Comparison of ENCODE assay signal across 26 mouse cellular contexts in the genomic region with DNA sequence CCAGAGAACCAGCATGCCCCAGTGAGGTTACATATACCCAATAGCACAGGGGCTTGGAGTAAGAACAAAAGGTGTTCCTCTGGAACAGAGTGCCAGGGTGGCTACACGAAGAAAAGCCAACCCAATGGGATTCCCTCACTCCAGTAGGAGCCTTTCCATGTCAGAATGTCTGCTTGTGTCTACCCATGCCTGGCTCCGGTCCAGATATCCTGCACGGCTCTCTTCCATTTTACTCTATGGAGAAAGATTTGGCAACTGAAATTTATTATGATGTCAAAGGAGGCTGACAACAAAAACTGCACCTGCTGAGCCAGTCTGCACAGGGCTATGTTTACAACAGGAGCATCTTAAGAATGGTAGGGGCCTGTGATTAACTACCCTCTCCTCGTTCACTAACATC.
DNase-seq lines count a peak whose midpoint lies in the region; ATAC-seq and TF ChIP-seq lines count a peak whose summit lies in the region.
"Had no signal": no experiment of that assay in that cellular context is flagged by ENCODE, and none has a peak within 500 bp of the region (broad histone marks: within the 10 kb centered on the region; RNA-seq: fewer than 3 reads in every experiment).

No protein-coding gene starts in this region.

- WGBS in hindbrain, postnatal 0 days: 44% methylated on average over 4 of the region's 4 CpGs
- 50% methylated on average over 4 of the region's 4 CpGs for WGBS in hindbrain, embryonic 16.5 days

- no peak for TF ChIP-seq CTCF in hindbrain, postnatal 0 days (IDR thresholded peaks at IDR 0.05; ENCODE audit: low read depth)
- no peak for TF ChIP-seq CTCF in brain, embryonic 14.5 days (IDR thresholded peaks at IDR 0.05; ENCODE audit: borderline replicate concordance, extremely low read depth, insufficient read depth, insufficient read length)

- no peak overlapping the region for H3K4me2 ChIP-seq in hindbrain, postnatal 0 days (ENCODE audit: low read depth, low read length)
- no peak overlapping the region for H3K4me2 ChIP-seq in hindbrain, embryonic 16.5 days (ENCODE audit: low read length)
- H3K4me2 ChIP-seq: heart, embryonic 13.5 days; hindbrain, embryonic 15.5 days; intestine, embryonic 15.5 days; limb, embryonic 13.5 days; liver, embryonic 11.5 days; lung, embryonic 15.5 days; midbrain, embryonic 12.5 days; neural tube, embryonic 13.5 days had no signal

- 0 out of 2 replicates have a peak, but pooled peaks cover 7% of the 10 kb centered on the region for H3K4me1 ChIP-seq in hindbrain, postnatal 0 days (ENCODE audit: insufficient read depth, low read length)
- H3K4me1 ChIP-seq in hindbrain, embryonic 16.5 days (ENCODE audit: control insufficient read depth, insufficient read depth, low read depth, low read length): no peaks in the 10 kb centered on the region
- H3K4me1 ChIP-seq: intestine, embryonic 15.5 days; lung, embryonic 15.5 days had no signal

- H3K9ac ChIP-seq in hindbrain, postnatal 0 days (replicated peaks; ENCODE audit: low read length): no peak overlapping the region
- no peak overlapping the region for H3K9ac ChIP-seq in hindbrain, embryonic 16.5 days (ENCODE audit: low read depth, low read length)
- H3K9ac ChIP-seq: heart, embryonic 13.5 days; hindbrain, embryonic 15.5 days; intestine, embryonic 15.5 days; limb, embryonic 13.5 days; lung, embryonic 15.5 days; midbrain, embryonic 12.5 days; neural tube, embryonic 13.5 days had no signal

- ATAC-seq in hindbrain, postnatal 0 days: no peak
- no peak for ATAC-seq in hindbrain, embryonic 16.5 days
- ATAC-seq: CD4-positive, CD25-positive, alpha-beta regulatory T cell, adult 4 months; intestine, embryonic 15.5 days had no signal

- TF ChIP-seq POLR2A in brain, embryonic 14.5 days (IDR thresholded peaks at IDR 0.05; ENCODE audit: borderline replicate concordance, extremely low read depth, insufficient read depth, insufficient read length, poor library complexity, severe bottlenecking): no peak

- H3K4me3 ChIP-seq in hindbrain, postnatal 0 days (ENCODE audit: low read length): no peak overlapping the region
- no peak overlapping the region for H3K4me3 ChIP-seq in hindbrain, embryonic 16.5 days (ENCODE audit: low read length)
- H3K4me3 ChIP-seq: erythroblast, embryonic 14.5 days; heart, embryonic 13.5 days; hindbrain, embryonic 10.5 days; hindbrain, embryonic 15.5 days; intestine, embryonic 15.5 days; limb, embryonic 13.5 days; lung, embryonic 15.5 days; midbrain, embryonic 12.5 days; neural tube, embryonic 13.5 days had no signal

- no peaks in the 10 kb centered on the region for H3K9me3 ChIP-seq in hindbrain, postnatal 0 days (ENCODE audit: low read length)
- H3K9me3 ChIP-seq in hindbrain, embryonic 16.5 days (ENCODE audit: control insufficient read depth, low read length): no peaks in the 10 kb centered on the region
- H3K9me3 ChIP-seq: heart, embryonic 13.5 days; hindbrain, embryonic 10.5 days; hindbrain, embryonic 15.5 days; intestine, embryonic 15.5 days; limb, embryonic 13.5 days; lung, embryonic 15.5 days; midbrain, embryonic 12.5 days; neural tube, embryonic 13.5 days had no signal

- no peaks in the 10 kb centered on the region for H3K36me3 ChIP-seq in hindbrain, postnatal 0 days (ENCODE audit: insufficient read depth, low read length)
- no peaks in the 10 kb centered on the region for H3K36me3 ChIP-seq in hindbrain, embryonic 16.5 days (ENCODE audit: control insufficient read depth, insufficient read depth, low read length)
- H3K36me3 ChIP-seq: heart, embryonic 13.5 days; hindbrain, embryonic 10.5 days; hindbrain, embryonic 15.5 days; intestine, embryonic 15.5 days; limb, embryonic 13.5 days; lung, embryonic 15.5 days; midbrain, embryonic 12.5 days; neural tube, embryonic 13.5 days had no signal

- peak; percentile 36 for DNase-seq in hindbrain, postnatal 0 days (ENCODE audit: low spot score)
- peak; percentile 53 for DNase-seq in brain, embryonic 14.5 days (ENCODE audit: low read depth)
- DNase-seq in cerebellum, adult 9-11 months: peak; percentile 14
- no peak for DNase-seq in kidney, adult 11 months
- no peak for DNase-seq in lung, postnatal 4 days
- DNase-seq in right cerebral cortex, postnatal 25 days: no peak
- DNase-seq: adrenal gland, adult 2 months; adrenal gland, postnatal 36 days; gastrocnemius, postnatal 10 days; heart, postnatal 10 days; kidney, postnatal 14 days; layer of hippocampus, adult 9-11 months; thymus, adult 2 months; thymus, postnatal 4 days had no signal

- no peak overlapping the region for H3K27ac ChIP-seq in hindbrain, postnatal 0 days
- H3K27ac ChIP-seq in hindbrain, embryonic 16.5 days (ENCODE audit: low read depth, low read length): no peak overlapping the region
- H3K27ac ChIP-seq: heart, embryonic 13.5 days; hindbrain, embryonic 10.5 days; hindbrain, embryonic 15.5 days; intestine, embryonic 15.5 days; limb, embryonic 13.5 days; lung, embryonic 15.5 days; midbrain, embryonic 12.5 days; neural tube, embryonic 13.5 days had no signal

- H3K27me3 ChIP-seq in hindbrain, postnatal 0 days (ENCODE audit: insufficient read depth, low read length): no peaks in the 10 kb centered on the region
- no peaks in the 10 kb centered on the region for H3K27me3 ChIP-seq in hindbrain, embryonic 16.5 days (replicated peaks; ENCODE audit: control insufficient read depth, insufficient read depth, low read length)
- H3K27me3 ChIP-seq: heart, embryonic 13.5 days; hindbrain, embryonic 15.5 days; intestine, embryonic 15.5 days; limb, embryonic 13.5 days; lung, embryonic 15.5 days; neural tube, embryonic 13.5 days had no signal

Comparison
In these comparisons a context has a peak if more than half of its experiments do, and no peak if none do; other contexts are left out.
1. DNase-seq: peak in hindbrain, postnatal 0 days (single experiment), brain, embryonic 14.5 days (single experiment) and cerebellum, adult 9-11 months (single experiment); none in kidney, adult 11 months (single experiment), lung, postnatal 4 days (0 of 2) and right cerebral cortex, postnatal 25 days (single experiment).